Mouse (Mus musculus) G1E (cell line): ENCODE measurements around the gene Plxdc2. TPM values are rescaled to one million over a fixed set of nuclear protein-coding genes. Genes with fewer than 3 reads are reported as not detected.
A peak's percentile ranks its signal among the peaks of the same experiment; 100 is the strongest.

Experiments
- ATAC-seq: 2 replicates; pipeline ENCODE4 v1.8.0; 2016; ENCODE audit warnings: mild to moderate bottlenecking; ENCODE audit not compliant: insufficient number of reproducible peaks, poor library complexity, low FRiP score, severe bottlenecking; ENCODE audit errors: extremely low read depth
- DNase-seq: peaks from one replicate; pipeline ENCODE4 v3.0.0; 2012; ENCODE audit warnings: low spot score
- H3K27me3 ChIP-seq: 2 replicates; pipeline ENCODE4 v1.6.1; 2012; ENCODE audit warnings: mild to moderate bottlenecking, low read length, inconsistent platforms; ENCODE audit not compliant: insufficient read depth
- H3K36me3 ChIP-seq: replicated peaks from 2 replicates; pipeline ENCODE3; 2012; ENCODE audit warnings: mild to moderate bottlenecking, inconsistent platforms
- H3K4me1 ChIP-seq: 2 replicates; pipeline ENCODE4 v1.6.1; 2012; ENCODE audit warnings: low read depth, low read length, inconsistent platforms, mixed read lengths; ENCODE audit not compliant: insufficient read depth
- H3K4me3 ChIP-seq: 2 replicates; pipeline ENCODE4 v1.5.1; 2012; ENCODE audit warnings: low read depth, mild to moderate bottlenecking, inconsistent platforms, low read length, moderate library complexity, mixed read lengths
- H3K9me3 ChIP-seq: replicated peaks from 2 replicates; pipeline ENCODE4 v1.6.1; 2012; ENCODE audit warnings: inconsistent platforms
- CTCF ChIP-seq: IDR thresholded peaks from 2 replicates; pipeline ENCODE4 v1.5.1; 2012; ENCODE audit warnings: low read depth, low read length, inconsistent platforms, mixed read lengths
- GATA1 ChIP-seq: IDR thresholded peaks from 2 replicates; pipeline ENCODE4 v1.6.1; 2012; ENCODE audit warnings: borderline replicate concordance, low read length, inconsistent platforms, mixed read lengths
- GATA2 ChIP-seq: IDR thresholded peaks from 2 replicates; pipeline ENCODE4 v1.6.1; 2012; ENCODE audit warnings: low read depth, low read length, inconsistent platforms, borderline replicate concordance
- POLR2AphosphoS5 ChIP-seq: IDR thresholded peaks from 2 replicates; pipeline ENCODE4 v1.6.1; 2012; ENCODE audit warnings: low read depth, low read length, inconsistent platforms; ENCODE audit not compliant: insufficient replicate concordance
- TAL1 ChIP-seq: conservative IDR thresholded peaks from 2 replicates; pipeline ENCODE4 v1.6.1; 2012; ENCODE audit warnings: low read depth, low read length, inconsistent platforms, mixed read lengths
- polyA plus RNA-seq: library from polyadenylated mRNA; stranded (reverse); fragments of >175 nt; gene quantifications from 2 replicates; pipeline ENCODE4 v1.2.3, GENCODE M21; 2012
- total RNA-seq, 2 experiments: library from RNA; stranded (forward) in 1 of 2; stranded (reverse) in 1 of 2; fragments of 200-1000 nt in 1 of 2; fragments of >200 nt in 1 of 2; fragmentation: Nextera tagmentation in 1 of 2; gene quantifications; 2 replicates each; pipeline ENCODE4 v1.2.3; 2014 to 2017

Plxdc2 gene
- total and polyA plus RNA-seq, 3 experiments = 0.05 TPM; not detected in 2

DNA sequence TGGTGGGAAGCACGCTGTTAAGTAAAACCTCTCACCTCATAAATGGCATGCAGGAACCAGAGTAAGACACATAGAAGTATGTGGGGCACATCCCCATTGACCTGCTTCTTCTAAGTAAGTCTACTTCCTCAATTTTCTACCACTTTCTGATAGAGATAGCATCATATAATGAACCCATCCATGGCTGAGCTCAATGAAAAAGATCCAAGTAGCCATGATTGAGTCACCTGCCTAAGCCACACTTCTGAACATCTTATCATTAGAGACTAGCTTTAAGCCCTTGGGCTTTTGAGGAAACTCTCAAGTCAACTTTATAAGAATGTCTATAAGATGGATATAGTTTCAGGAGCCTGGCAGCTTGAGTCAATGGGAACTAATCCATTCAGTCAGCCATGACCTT is 14.3 kb downstream of the Plxdc2 start:
- no peak for TF ChIP-seq CTCF
- TF ChIP-seq POLR2AphosphoS5 = no peak
- TF ChIP-seq GATA2 = no peak
- TF ChIP-seq GATA1 = no peak
- TF ChIP-seq TAL1 = no peak
- no peak overlapping the region for H3K4me3 ChIP-seq
- H3K9me3 ChIP-seq = no peaks in the 10 kb centered on the region
- H3K36me3 ChIP-seq = no peaks in the 10 kb centered on the region
- no peaks in the 10 kb centered on the region for H3K27me3 ChIP-seq
- DNase-seq = no peak
- peaks cover 12% of the 10 kb centered on the region for H3K4me1 ChIP-seq
- peak; percentile 44 for ATAC-seq

- no peak for TF ChIP-seq POLR2AphosphoS5
- TF ChIP-seq GATA2 = no peak
- no peak for TF ChIP-seq GATA1
- TF ChIP-seq CTCF = no peak
- H3K4me3 ChIP-seq = no peak overlapping the region
- no peak; the same call in 1 of the 2 replicates for ATAC-seq
- H3K36me3 ChIP-seq = no peaks in the 10 kb centered on the region
- H3K9me3 ChIP-seq = no peaks in the 10 kb centered on the region
- H3K4me1 ChIP-seq = peaks cover 4% of the 10 kb centered on the region; the same call in 1 of the 2 replicates
- no peak for DNase-seq
- no peaks in the 10 kb centered on the region for H3K27me3 ChIP-seq
Observed at GRCm38 (mm10) chr2:16374288-16374687, 18.2 kb downstream of the Plxdc2 start.

GRCm38 (mm10) chr2:16386206-16386605 is 30.1 kb downstream of the Plxdc2 start:
- H3K4me3 ChIP-seq = no peak overlapping the region
- TF ChIP-seq GATA1 = no peak
- TF ChIP-seq POLR2AphosphoS5 = no peak
- no peak for TF ChIP-seq GATA2
- TF ChIP-seq TAL1 = no peak
- no peak for TF ChIP-seq CTCF
- ATAC-seq = no peak
- H3K27me3 ChIP-seq = no peaks in the 10 kb centered on the region
- H3K4me1 ChIP-seq = no peaks in the 10 kb centered on the region
- DNase-seq = no peak
- no peaks in the 10 kb centered on the region for H3K36me3 ChIP-seq
- H3K9me3 ChIP-seq = no peaks in the 10 kb centered on the region

- Histone ChIP-seq H3K9me3 (no peaks in the 10 kb centered on the region), H3K36me3 (no peaks in the 10 kb centered on the region), H3K27me3 (no peaks in the 10 kb centered on the region), H3K4me1 (no peaks in the 10 kb centered on the region), H3K4me3 (no peak overlapping the region)
- ATAC-seq = no peak
- DNase-seq = no peak
- no peak for TF ChIP-seq CTCF
- TF ChIP-seq TAL1 = no peak
- no peak for TF ChIP-seq GATA1
- no peak for TF ChIP-seq POLR2AphosphoS5
- no peak for TF ChIP-seq GATA2
Observed at GRCm38 (mm10) chr2:16386692-16387091, 30.6 kb downstream of the Plxdc2 start.

DNA sequence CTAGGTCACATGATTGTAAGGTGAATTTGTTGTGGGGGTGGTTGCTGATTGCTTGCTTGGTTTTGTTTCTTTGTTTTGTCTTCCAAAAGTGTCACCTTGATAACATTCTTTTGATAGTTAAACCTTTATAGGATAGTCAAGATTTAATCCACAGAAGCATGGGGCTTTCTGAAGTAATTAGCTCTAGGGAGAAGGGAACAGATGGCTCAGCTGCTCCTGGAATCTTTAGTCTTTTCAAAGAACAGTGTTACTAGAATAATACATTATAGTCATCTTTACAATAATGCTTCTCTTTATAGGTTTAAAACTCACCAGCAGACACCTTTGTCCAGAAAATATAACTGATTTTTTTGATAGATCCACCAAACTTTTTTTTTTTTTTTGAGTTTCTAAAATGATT is 31.7 kb downstream of the Plxdc2 start:
- Histone ChIP-seq H3K36me3 (no peaks in the 10 kb centered on the region), H3K9me3 (no peaks in the 10 kb centered on the region), H3K4me1 (no peaks in the 10 kb centered on the region), H3K27me3 (no peaks in the 10 kb centered on the region), H3K4me3 (no peak overlapping the region)
- no peak for ATAC-seq
- TF ChIP-seq TAL1 (no peak), CTCF (no peak), POLR2AphosphoS5 (no peak), GATA1 (no peak), GATA2 (no peak)
- no peak for DNase-seq

GRCm38 (mm10) chr2:16397501-16397900 is 41.4 kb downstream of the Plxdc2 start:
- TF ChIP-seq CTCF = no peak
- TF ChIP-seq GATA2 = no peak
- H3K4me3 ChIP-seq = no peak overlapping the region
- ATAC-seq = no peak
- DNase-seq = no peak
- H3K36me3 ChIP-seq = no peaks in the 10 kb centered on the region
- no peaks in the 10 kb centered on the region for H3K4me1 ChIP-seq
- no peaks in the 10 kb centered on the region for H3K9me3 ChIP-seq
- no peaks in the 10 kb centered on the region for H3K27me3 ChIP-seq

DNA sequence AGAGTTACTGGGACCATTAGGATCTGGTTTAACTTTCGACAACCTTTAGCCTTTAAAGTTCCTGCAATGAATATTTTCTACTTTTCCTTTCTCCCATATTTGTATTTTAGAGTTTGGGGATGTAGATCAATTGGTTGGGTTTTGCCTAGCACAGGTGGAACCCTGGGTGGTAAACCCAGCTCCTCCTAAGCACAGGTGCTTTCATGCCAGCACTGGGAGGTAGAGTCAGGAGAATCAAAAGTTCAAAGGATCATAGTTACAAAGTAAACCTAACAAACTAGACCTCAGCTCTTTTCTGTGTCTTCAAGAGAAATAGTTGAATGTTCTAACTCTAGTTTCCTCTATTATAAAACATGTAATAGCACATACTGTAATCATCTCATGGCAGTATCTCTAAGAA is 41.9 kb downstream of the Plxdc2 start:
- Histone ChIP-seq H3K9me3 (no peaks in the 10 kb centered on the region), H3K36me3 (no peaks in the 10 kb centered on the region), H3K4me1 (no peaks in the 10 kb centered on the region), H3K27me3 (no peaks in the 10 kb centered on the region), H3K4me3 (no peak overlapping the region)
- DNase-seq = no peak
- no peak for ATAC-seq
- no peak for TF ChIP-seq CTCF
- TF ChIP-seq POLR2AphosphoS5 = no peak
- no peak for TF ChIP-seq GATA1
- no peak for TF ChIP-seq TAL1
- TF ChIP-seq GATA2 = no peak
